Mouse (Mus musculus): ENCODE measurements around the gene Kctd15. TPM values are rescaled to one million over a fixed set of nuclear protein-coding genes. Genes with fewer than 3 reads are reported as not detected.

Gene Kctd15
- polyA plus RNA-seq, 1 experiment from 2014 or later = 14.0 TPM

DNA sequence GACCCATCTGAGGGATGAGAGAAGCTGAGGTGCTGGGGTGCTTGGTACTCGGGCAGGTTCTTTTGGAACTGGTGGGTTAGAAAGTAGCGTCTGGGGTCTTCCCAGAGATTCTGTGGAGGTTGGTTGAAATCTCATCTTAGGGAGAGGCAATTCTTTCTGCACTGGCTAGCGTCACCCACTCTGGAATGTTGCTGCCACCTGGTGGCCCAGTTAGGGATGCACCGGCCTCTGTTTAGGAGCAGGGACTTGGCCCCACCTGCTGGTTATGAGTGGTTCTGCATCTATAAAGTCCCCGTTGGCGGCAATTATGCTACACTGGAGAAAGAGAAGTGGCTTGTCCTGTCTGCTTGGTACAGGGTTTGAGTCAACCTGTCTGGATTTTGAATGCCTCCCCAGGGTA, 15.4 kb upstream of the Kctd15 start:
- Histone ChIP-seq H3K9me3 (ENCODE audit: control insufficient read depth, low read length) (no peaks in the 10 kb centered on the region), H3K27ac (ENCODE audit: low read length) (no peak overlapping the region), H3K9ac (ENCODE audit: low read depth, low read length) (no peak overlapping the region), H3K36me3 (ENCODE audit: control insufficient read depth, insufficient read depth, low read length) (no peaks in the 10 kb centered on the region), H3K27me3 (replicated peaks; ENCODE audit: control insufficient read depth, insufficient read depth, low read length) (peaks cover 15% of the 10 kb centered on the region), H3K4me3 (ENCODE audit: low read length) (no peak overlapping the region), H3K4me1 (ENCODE audit: control insufficient read depth, insufficient read depth, low read length) (peaks cover 12% of the 10 kb centered on the region), H3K4me2 (ENCODE audit: low read depth, low read length) (no peak overlapping the region)
- WGBS = 2% methylated on average over 6 of the region's 6 CpGs
- ATAC-seq = peak; percentile 57

DNA sequence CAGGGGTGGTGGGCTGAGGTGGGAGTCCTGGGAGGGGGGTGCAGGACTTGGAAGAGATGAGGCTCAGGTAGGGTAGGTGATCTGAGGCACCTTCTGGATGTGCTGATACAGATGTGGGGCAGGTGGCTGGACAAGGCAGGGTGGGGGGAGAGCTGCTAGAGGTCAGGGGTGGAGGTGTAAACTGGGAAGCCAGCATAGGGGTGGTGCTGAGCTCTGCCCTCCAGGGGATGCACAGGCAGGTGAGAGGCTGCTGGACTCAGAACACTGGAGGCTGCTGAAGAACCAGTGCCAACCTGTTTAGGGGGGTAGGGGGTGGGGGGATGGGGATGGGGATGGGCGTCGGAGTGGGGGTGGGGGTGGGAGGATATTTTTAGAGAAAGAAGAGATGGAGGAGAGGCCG, 14.2 kb upstream of the Kctd15 start:
- Histone ChIP-seq H3K4me3 (ENCODE audit: low read length) (no peak overlapping the region), H3K9ac (ENCODE audit: low read depth, low read length) (no peak overlapping the region), H3K27me3 (replicated peaks; ENCODE audit: control insufficient read depth, insufficient read depth, low read length) (peaks cover 13% of the 10 kb centered on the region), H3K4me1 (ENCODE audit: control insufficient read depth, insufficient read depth, low read length) (peaks cover 8% of the 10 kb centered on the region), H3K27ac (ENCODE audit: low read length) (no peak overlapping the region), H3K9me3 (ENCODE audit: control insufficient read depth, low read length) (no peaks in the 10 kb centered on the region), H3K36me3 (ENCODE audit: control insufficient read depth, insufficient read depth, low read length) (no peaks in the 10 kb centered on the region), H3K4me2 (ENCODE audit: low read depth, low read length) (no peak overlapping the region)
- no peak for ATAC-seq
- 78% methylated on average over 3 of the region's 3 CpGs for WGBS

DNA sequence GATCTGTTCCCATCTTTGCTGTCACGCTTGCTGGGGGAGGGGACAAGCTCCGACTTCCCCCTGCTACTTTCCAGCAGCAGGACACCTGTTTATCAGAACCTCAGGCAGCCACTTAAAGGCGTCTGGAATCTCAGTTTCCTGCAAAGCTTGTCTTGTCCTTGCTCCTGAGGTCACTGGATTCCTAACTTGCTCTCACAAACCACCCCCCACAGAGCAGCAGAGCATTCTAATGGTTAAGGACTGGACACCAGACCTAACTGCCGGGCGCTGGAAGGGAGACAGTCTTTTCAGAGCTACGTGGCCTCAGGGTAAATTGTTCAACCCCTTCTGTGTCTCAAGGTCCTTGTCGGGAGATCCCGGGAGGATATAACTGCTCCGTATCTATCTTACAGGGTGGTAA, 12.8 kb upstream of the Kctd15 start:
- no peak for ATAC-seq
- Histone ChIP-seq H3K27ac (ENCODE audit: low read length) (no peak overlapping the region), H3K9me3 (ENCODE audit: control insufficient read depth, low read length) (no peaks in the 10 kb centered on the region), H3K4me3 (ENCODE audit: low read length) (no peak overlapping the region), H3K4me1 (ENCODE audit: control insufficient read depth, insufficient read depth, low read length) (no peaks in the 10 kb centered on the region; the same call in 1 of the 2 replicates), H3K27me3 (replicated peaks; ENCODE audit: control insufficient read depth, insufficient read depth, low read length) (no peaks in the 10 kb centered on the region; the same call in 1 of the 2 replicates), H3K4me2 (ENCODE audit: low read depth, low read length) (no peak overlapping the region), H3K36me3 (ENCODE audit: control insufficient read depth, insufficient read depth, low read length) (no peaks in the 10 kb centered on the region), H3K9ac (ENCODE audit: low read depth, low read length) (no peak overlapping the region)
- 15% methylated on average over 9 of the region's 9 CpGs for WGBS

DNA sequence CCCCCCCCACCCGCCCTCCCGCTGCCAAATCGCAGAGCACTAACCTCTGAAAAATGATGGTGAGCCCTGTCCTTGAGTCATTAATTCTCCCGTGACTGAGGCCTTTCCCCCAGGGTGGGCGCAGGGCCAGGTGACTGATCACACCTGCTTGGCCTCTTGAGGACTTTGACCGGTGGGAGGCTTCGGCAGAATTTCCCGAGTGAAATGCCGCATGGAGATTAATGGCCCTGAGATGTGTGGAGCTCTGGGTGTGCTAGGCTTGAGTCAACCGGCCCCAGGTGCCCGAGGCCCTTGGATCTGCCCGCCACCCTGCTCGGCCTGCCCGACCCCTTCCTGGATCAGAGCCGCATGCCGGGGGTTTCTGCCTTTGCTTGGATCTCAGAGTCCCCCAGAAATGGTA, 11.3 kb upstream of the Kctd15 start:
- H3K27ac ChIP-seq (ENCODE audit: low read length) = no peak overlapping the region
- no peak for ATAC-seq
- WGBS = 60% methylated on average over 16 of the region's 16 CpGs

DNA sequence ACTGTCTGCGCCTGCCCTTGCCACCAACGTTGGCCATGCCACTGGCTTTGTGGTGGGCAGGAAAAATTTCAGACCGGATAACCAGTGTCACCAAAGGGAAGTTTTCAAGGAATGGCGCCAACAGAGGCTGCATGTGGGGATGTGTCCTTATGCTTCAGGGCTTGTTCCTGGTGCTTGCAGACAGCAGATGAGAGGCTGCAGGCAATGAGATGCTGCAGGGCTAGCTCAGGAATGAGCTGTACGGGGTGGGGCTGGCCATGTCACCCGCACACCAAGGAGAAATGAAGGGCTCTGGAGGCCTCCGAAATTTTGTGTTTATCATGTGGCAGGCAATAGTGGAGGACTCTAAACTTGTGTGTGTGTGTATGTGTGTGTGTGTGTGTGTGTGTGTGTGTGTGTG, 6.6 kb upstream of the Kctd15 start:
- 44% methylated on average over 7 of the region's 7 CpGs for WGBS
- H3K27ac ChIP-seq (ENCODE audit: low read length) = no peak overlapping the region
- H3K9me3 ChIP-seq (ENCODE audit: control insufficient read depth, low read length) = no peaks in the 10 kb centered on the region
- no peaks in the 10 kb centered on the region for H3K27me3 ChIP-seq (replicated peaks; ENCODE audit: control insufficient read depth, insufficient read depth, low read length)
- no peaks in the 10 kb centered on the region for H3K36me3 ChIP-seq (ENCODE audit: control insufficient read depth, insufficient read depth, low read length)
- H3K4me3 ChIP-seq (ENCODE audit: low read length) = no peak overlapping the region
- no peak for ATAC-seq
- H3K4me1 ChIP-seq (ENCODE audit: control insufficient read depth, insufficient read depth, low read length) = no peaks in the 10 kb centered on the region
- H3K9ac ChIP-seq (ENCODE audit: low read depth, low read length) = no peak overlapping the region
- H3K4me2 ChIP-seq (ENCODE audit: low read depth, low read length) = no peak overlapping the region

More for the DNA sequence above, 11.3 kb upstream of the Kctd15 start:
- H3K36me3 ChIP-seq (ENCODE audit: control insufficient read depth, insufficient read depth, low read length) = no peaks in the 10 kb centered on the region
- no peaks in the 10 kb centered on the region for H3K9me3 ChIP-seq (ENCODE audit: control insufficient read depth, low read length)
- H3K9ac ChIP-seq (ENCODE audit: low read depth, low read length) = no peak overlapping the region
- no peak overlapping the region for H3K4me2 ChIP-seq (ENCODE audit: low read depth, low read length)
- H3K27me3 ChIP-seq (replicated peaks; ENCODE audit: control insufficient read depth, insufficient read depth, low read length) = no peaks in the 10 kb centered on the region
- no peaks in the 10 kb centered on the region; the same call in 1 of the 2 replicates for H3K4me1 ChIP-seq (ENCODE audit: control insufficient read depth, insufficient read depth, low read length)
- no peak overlapping the region for H3K4me3 ChIP-seq (ENCODE audit: low read length)

DNA sequence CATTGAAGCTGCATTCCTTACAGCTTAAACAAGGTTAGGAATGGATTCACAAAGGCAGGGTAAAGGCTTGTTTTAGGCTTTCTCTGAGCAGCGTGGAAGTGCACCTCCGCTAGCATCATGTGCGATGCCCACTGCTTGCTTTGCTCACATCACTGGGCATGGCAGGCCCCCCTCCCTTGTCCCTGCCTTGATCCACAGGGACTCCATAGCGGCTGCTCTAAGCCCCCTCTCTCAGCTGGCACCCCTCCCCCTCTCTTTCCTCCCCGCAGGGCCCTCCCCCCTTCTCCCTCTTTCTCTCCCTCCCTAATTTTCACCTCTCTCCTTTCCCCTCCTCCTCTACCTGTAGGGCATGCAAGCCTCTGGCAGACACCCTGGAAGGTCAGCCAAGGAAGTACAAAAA, 5.7 kb upstream of the Kctd15 start:
- no peak for ATAC-seq
- Histone ChIP-seq H3K9ac (ENCODE audit: low read depth, low read length) (no peak overlapping the region), H3K4me2 (ENCODE audit: low read depth, low read length) (no peak overlapping the region), H3K4me3 (ENCODE audit: low read length) (no peak overlapping the region), H3K27me3 (replicated peaks; ENCODE audit: control insufficient read depth, insufficient read depth, low read length) (no peaks in the 10 kb centered on the region), H3K9me3 (ENCODE audit: control insufficient read depth, low read length) (no peaks in the 10 kb centered on the region), H3K27ac (ENCODE audit: low read length) (no peak overlapping the region), H3K4me1 (ENCODE audit: control insufficient read depth, insufficient read depth, low read length) (no peaks in the 10 kb centered on the region), H3K36me3 (ENCODE audit: control insufficient read depth, insufficient read depth, low read length) (no peaks in the 10 kb centered on the region)
- WGBS = 36% methylated on average over 5 of the region's 5 CpGs

DNA sequence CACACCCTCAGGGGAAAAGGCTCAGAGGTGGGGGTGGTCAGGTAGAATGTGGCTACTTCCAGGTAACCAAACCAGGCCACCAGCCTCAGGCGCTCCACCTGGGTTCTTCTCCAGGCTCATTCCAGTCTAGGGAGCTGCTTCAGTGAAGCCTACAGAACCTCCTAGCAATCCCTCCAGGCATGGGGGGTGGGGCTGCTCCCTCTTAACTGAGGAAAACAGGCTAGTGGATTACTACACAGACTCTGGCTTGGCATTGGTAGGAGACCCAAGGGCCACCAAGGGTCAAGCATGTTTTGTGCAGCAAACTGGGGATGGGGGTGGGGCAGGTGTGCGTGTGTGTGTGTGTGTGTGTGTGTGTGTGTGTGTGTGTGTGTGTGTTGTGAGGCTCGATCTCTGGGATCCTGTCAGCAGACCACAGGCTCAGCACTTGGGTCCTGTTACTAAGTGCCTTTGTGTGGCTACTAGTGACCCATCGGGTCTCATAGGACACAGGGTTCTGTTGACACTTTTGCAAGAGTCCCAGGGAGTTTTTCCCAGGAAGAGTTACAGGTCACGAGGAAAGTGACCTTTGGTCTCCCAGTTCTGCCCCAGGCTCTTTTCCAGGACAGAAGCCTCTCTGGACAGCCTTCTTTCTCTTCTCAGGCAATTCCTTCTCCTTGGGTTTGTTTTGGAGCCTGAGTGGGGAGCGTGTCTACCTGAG, 3.0 kb upstream of the Kctd15 start:
- Histone ChIP-seq H3K27me3 (replicated peaks; ENCODE audit: control insufficient read depth, insufficient read depth, low read length) (no peaks in the 10 kb centered on the region), H3K4me1 (ENCODE audit: control insufficient read depth, insufficient read depth, low read length) (no peaks in the 10 kb centered on the region), H3K9me3 (ENCODE audit: control insufficient read depth, low read length) (no peaks in the 10 kb centered on the region), H3K9ac (ENCODE audit: low read depth, low read length) (no peak overlapping the region), H3K27ac (ENCODE audit: low read length) (no peak overlapping the region), H3K4me3 (ENCODE audit: low read length) (no peak overlapping the region), H3K36me3 (ENCODE audit: control insufficient read depth, insufficient read depth, low read length) (no peaks in the 10 kb centered on the region), H3K4me2 (ENCODE audit: low read depth, low read length) (no peak overlapping the region)
- 64% methylated on average over 6 of the region's 6 CpGs for WGBS
- ATAC-seq = no peak

DNA sequence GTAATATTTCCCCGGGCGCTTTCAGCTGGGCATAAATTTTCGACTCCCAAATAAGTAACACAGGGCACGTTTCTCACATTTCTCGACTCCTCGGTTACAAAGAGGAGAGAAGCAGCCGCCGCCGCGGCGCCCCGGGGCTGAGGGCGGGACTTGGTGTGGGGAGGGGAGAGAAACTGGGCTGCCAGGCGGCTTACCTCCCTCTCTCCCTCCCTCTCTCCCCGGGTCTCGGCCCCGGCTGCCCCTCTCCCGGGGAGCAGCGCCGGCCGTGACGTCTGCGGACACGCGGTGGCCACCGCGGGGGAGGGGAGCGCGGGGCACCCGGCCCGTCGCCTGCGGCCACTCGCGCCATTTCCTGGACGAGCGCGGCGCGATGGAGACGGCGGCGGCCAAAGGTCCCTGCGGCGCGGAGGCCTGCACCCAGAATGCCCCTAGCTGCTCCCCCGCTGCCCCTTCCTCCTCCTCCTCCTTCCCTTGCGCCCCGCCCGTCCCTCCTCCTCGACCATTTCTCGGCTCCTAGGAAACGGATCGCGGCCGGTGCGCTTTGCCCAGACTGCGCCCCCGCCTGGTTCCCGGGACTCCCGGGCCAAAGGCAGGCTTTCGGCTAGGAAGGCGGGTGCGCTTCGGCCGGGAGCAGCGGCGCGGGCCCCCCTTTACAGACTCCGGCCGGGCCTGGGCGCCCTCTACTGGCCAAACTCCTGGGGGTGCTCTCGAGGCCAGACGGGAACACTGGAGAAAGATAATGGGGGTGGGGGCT, 1.3 kb downstream of the Kctd15 start:
- Histone ChIP-seq H3K36me3 (ENCODE audit: control insufficient read depth, insufficient read depth, low read length) (no peaks in the 10 kb centered on the region), H3K27me3 (replicated peaks; ENCODE audit: control insufficient read depth, insufficient read depth, low read length) (no peaks in the 10 kb centered on the region), H3K9ac (ENCODE audit: low read depth, low read length) (peak overlapping the region; percentile 91), H3K9me3 (ENCODE audit: control insufficient read depth, low read length) (no peaks in the 10 kb centered on the region), H3K4me1 (ENCODE audit: control insufficient read depth, insufficient read depth, low read length) (0 out of 2 replicates have a peak, but pooled peaks cover 5% of the 10 kb centered on the region), H3K4me3 (ENCODE audit: low read length) (peak overlapping the region; percentile 87), H3K4me2 (ENCODE audit: low read depth, low read length) (peak overlapping the region; percentile 95), H3K27ac (ENCODE audit: low read length) (peak overlapping the region; percentile 98)
- peak; percentile 89 for ATAC-seq
- WGBS = under 1% methylated on average over 56 of the region's 74 CpGs

DNA sequence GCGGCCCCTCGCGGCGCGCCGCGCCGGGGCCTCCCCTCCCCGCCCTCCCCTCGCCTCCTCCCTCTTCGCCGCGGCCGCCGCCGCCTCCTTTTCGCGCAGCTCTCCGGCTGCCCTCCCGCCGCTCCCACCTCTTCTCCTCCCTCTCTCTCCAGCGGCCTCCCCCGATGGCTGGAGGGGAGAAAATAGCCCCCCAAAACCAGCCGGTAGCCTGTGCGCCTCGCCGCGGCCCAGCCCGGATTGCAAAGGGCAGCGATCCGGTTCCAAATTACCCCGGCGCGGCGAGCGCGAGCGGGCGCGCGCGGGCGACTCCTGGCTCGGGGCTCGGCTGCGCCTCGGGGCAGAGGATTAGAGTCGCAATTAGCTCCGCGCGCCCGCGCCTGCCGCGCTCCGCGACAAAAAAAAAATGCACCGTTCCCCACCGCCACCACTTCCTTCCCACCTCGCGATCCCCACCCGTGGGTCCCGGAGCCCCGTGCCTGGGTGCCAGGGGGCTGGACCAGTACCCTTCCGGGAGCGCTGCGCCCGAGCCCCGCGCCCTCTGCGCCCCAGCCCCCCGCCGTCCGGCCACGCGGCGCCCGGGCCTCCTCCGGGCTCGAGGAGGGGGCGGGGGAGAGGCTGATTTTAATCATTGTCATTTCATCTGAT, 2.0 kb downstream of the Kctd15 start:
- peak overlapping the region; percentile 98 for H3K27ac ChIP-seq (ENCODE audit: low read length)
- peaks cover 3% of the 10 kb centered on the region; the same call in 1 of the 2 replicates for H3K36me3 ChIP-seq (ENCODE audit: control insufficient read depth, insufficient read depth, low read length)
- H3K9me3 ChIP-seq (ENCODE audit: control insufficient read depth, low read length) = no peaks in the 10 kb centered on the region
- H3K4me2 ChIP-seq (ENCODE audit: low read depth, low read length) = peak overlapping the region; percentile 95
- H3K4me3 ChIP-seq (ENCODE audit: low read length) = peak overlapping the region; percentile 87
- H3K9ac ChIP-seq (ENCODE audit: low read depth, low read length) = peak overlapping the region; percentile 91
- H3K27me3 ChIP-seq (replicated peaks; ENCODE audit: control insufficient read depth, insufficient read depth, low read length) = no peaks in the 10 kb centered on the region
- peak; percentile 50 for ATAC-seq
- WGBS = under 1% methylated on average over 62 of the region's 81 CpGs
- H3K4me1 ChIP-seq (ENCODE audit: control insufficient read depth, insufficient read depth, low read length) = 0 out of 2 replicates have a peak, but pooled peaks cover 5% of the 10 kb centered on the region

Data from intestine, embryonic 16.5 days (tissue).